Mouse (Mus musculus): Measurements from ENCODE around the gene Cpn1.
A peak's percentile ranks its signal among the peaks of the same experiment; 100 is the strongest.

Gene Cpn1

DNA sequence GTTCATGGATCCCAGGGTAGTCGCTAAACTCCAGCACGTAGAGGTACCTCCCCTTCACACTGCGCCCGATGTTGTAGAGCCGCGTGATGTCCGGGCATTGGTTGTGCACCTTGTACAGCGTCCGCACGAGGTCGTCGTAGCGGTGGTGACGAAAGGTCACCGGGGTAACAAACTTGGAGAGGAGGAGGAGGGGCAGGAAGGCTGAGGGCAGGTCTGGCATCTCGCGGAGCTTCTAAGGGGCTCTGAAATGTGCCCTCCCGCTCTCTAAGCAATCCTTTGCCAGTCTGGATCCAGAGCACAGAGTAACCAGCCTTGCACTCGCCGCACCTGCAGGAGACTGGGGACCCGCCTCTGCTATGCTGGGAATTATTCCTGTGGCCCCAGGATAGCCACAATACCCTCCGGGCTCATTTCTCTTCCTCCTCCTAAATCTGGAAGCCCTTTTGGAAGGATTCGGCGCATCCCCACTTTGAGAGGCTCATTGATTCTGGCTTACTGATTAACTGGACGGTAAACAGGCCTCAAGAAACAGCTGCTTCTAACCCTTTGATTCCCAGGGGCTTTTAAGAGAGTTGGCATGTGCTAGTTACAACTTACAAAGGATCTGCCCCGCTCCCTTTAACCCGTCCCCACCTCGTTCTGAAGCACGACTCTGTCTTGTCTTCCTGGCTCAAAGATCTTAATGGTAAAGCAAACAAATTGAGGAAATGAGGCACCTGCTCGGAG, at the start of gene Cpn1:
Gene Cpn1, minus strand, starts transcription at position 488 of the 726 bp plus-strand sequence.
- DNase-seq: no peak

DNA sequence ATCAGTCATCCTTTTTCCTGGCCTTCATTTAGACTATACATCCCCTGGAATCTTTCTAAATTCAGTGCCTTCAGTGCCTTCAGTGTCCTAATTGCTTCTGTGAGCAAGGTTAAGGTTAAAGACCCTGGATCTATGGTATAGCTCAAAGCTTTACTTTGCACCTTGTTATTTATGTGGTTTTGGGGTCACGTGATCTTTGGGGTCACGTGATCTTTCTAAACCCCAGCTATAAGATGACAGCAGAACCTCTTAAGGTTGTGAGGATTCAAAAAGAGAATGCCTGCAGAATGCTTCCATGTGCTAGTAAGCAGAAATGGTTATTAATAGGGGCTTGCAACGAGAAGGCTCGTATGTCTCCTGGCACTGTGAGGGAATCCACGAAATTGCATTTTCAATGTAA, 47.0 kb upstream of the Cpn1 start:
- DNase-seq: no peak

DNA sequence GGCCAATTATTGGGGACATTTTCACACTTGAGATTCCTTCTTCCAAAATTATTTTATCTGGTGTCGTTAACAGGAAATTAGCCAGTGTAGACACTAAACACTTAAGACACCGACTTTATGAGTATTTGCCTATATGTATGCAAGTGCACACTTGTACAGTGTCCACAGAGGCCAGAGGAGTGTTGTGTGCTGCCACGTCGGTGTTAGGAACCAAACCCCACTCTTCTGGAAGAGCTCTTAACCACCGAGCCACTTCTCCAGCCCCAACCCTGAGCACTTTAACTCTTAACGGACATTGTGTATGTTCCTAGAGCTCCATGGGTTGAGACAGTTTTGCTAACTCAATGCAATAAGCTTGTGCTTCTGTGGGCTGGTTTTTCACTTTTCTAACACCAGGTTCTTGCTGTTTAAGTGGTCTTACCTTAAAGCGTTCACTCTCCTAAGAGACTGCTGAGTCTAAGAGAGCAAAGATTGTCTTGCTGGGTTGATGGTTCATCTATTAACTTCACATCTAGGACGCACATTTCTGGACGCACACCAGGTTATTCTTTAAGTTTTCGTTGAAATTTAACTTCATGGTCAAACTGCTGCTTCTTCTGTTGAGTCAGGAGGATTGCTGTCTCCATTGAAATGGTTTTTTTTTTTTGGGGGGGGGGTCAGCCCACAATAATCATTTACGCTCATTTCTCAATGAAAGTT, 45.8 kb upstream of the Cpn1 start:
- DNase-seq: no peak

DNA sequence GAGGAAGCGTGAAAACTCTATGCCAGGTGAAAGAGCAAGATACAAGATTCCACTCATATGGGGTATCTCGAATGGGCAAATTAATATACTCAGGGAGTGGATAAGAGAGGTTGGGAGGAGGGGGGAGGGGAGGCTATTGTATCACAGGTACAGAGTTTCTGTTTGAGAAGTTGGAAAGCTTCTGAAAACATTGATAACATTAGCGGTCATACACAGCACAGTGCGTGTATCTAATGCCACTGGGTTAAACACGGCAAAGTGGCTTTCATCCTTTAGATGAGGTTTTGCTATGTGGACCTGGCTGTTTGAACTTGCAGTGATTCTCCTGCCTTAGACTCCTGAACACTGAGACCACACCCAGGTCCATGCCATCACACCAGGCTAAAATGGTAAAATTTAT, 43.7 kb upstream of the Cpn1 start:
- DNase-seq: no peak

DNA sequence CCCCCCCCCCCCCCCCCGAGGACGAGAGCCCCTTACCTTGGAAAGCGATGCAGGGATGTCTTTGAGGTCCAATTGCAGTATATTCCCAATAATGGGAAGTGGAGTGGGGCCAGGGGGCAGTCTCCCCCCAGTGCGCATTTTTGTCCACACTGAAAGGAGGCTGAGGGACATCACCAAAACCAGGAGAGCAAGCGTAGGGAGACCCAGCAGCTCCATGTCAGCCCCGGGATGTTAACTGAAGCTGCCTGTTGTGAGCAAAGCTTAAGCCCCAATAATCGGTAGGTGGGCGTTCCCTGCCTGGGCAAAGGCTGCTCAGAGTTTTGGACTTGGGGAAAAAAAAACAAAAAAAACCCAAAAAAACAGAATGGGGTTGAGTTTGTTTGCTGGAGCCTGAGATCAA, 42.6 kb upstream of the Cpn1 start, which contains the start of gene Cyp2c23:
Gene Cyp2c23, minus strand, starts transcription at position 237 of the 400 bp plus-strand sequence.
- no peak for DNase-seq

DNA sequence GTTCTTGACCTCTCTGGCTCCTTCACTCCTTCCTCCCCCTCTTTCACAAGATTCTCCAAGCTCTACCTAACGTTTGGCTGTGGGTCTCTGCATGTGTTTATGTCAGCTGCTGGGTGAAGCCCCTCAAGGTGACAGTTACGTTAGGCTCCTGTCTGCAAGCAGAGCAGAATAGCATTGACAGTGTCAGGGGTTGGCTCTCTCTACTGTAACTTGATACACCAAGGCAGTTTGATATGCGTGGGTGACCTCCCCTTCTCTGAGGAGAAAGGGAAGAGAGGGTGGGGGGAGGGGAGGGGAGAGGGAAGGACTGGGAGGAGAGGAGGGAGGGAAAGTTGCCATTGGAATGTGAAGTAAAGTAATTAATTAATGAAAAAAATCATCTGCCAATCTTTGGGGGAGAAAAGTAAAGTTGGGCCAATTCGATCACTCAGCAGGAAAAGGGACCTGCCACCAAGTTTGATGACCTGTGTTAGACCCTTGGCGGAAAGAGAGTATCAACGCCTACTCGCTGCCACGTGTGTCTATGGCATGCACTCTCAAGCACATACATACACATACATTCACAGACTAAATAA, 40.7 kb upstream of the Cpn1 start:
- DNase-seq: no peak

DNA sequence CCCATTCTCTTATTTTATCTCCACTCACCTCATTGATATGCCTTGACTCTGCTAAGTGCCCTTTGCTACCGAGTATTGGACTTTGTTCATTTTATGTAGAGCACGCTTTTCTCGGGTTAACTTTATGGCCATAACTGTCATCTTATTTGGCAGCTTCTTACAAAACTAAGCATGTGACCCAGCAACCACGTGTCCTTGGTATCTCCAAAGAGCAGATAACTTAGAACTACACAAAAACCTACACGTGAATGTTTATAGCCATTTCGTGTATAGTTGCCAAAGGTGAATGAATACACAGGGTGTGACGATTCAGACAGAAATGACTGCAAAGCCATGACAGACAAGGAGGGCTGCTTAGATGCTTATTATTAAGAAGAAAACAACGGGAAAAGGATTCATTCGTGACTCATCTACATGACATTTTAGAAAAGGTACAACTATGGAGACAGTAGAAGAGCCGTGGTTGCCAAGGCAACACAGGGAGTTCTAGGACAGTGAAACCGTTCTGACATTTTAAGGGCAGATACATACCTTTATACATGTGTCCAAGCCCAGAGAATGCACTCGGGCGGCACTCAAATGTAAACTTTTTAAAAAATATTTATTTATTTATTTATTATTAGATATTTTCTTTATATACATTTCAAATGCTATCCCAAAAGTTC, 38.7 kb upstream of the Cpn1 start:
- DNase-seq: no peak

DNA sequence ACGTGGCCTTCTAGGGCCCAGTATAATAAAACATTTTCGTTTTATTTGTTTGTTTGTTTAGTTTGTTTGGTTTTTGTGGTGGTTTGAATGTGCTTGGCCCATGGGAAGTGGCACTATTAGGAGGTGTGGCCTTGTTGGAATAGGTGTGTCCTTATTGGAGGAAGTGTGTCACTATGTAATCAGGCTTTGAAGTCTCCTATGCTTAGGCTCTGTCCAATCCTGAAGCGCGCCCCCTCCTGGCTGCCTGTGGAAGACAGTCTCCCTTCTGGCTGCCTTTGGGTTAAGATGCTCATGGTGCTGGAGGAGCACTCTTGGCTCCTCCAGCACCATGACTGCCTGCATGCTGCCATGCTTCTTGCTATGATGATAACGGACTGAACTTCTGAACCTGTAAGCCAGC, 36.7 kb upstream of the Cpn1 start:
- peak; percentile 8 for DNase-seq

DNA sequence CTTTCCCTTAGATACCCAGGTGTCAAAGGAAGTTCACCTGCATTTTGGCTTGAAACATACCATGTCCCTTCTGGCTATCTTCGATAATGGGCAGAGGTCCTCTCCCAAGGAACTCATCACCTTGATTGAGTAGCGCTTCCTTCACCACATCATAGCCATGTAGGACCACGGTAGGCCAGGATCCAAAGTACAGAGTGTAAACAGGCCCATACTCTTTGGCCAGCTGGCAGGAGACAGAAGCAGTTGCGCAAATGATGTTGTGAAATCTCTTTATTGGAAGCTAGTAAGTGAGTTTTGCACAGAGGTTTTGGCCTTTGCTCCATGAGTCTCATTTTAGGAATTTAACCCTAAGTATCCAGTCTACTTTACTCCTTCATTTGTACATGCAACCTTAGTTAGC, 35.1 kb upstream of the Cpn1 start:
- DNase-seq: no peak

DNA sequence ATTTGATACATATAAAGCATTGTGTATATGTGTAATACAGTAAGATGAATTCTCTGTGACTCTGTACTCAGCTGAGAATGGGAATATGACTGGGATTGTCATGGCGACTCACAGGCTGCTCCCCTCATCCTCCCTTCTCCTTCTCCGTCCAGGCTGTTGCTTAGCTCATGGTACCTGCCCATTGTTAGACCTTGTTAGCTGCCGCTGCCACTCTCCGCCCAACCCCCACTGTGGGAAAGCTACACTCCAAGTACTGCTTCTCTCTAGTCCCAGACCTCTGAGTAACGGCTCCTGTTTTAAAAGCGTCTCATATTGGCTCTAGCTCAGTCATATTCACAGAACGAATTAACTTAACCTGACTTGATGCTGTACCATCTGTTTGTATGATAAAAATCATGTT, 33.4 kb upstream of the Cpn1 start:
- DNase-seq: no peak

DNA sequence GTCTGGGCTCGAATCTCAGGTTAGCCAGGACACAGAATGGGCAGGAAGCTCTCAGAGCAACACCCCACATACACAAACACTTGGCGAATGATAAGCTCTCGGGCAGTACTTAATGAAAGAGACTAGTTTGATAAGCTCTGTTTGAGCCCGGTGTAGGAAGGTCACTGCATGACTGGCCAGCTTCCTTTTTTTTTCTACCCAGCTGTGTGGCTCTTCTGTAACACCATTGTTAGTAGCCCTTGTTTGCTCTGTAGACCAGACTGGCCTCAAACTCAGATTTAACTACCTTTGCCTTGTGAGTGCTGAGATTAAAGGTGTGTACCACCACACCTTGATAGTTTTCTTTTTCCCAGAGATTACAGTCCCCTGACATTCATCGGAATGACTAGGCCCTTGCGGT, 27.5 kb upstream of the Cpn1 start:
- DNase-seq: no peak

DNA sequence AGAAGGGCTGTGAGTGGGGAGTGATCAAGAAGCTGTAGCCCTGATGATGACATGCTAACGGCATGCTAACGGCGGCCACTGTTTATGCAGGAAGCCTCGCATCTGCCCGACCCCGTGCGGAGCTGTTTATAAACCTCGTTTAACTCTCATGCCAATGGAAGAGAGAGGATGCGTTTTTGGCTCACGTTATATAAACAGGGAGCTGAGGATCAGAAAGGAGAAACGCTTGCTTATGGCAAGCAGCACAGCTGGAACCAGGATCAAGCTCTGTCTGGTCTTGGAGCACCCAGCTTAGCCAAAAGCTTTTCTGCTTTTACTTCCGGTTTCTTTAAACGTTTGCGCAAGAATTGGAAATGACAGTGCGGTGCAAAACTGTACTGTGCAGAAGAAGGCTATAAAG, 22.4 kb upstream of the Cpn1 start:
- no peak for DNase-seq

DNA sequence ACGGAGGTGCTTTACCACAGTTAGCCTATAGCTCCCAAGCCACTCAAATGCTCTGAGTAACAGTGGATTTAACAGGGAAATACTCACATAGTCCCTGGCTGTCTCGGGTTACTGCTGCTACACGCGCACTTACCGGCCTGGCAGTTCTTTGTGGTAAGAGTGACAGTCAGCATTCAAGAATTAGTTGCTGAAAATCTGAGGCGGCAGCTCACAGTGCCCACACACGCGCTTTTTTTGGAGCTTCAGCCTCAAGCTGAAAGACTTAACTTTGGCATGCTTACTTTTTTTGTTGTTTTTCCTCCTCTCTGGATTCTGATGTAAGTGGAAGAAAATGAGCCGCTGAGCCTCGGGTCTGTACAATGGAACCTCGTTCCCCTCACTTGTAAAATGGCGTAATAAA, 20.8 kb upstream of the Cpn1 start:
- DNase-seq: no peak

DNA sequence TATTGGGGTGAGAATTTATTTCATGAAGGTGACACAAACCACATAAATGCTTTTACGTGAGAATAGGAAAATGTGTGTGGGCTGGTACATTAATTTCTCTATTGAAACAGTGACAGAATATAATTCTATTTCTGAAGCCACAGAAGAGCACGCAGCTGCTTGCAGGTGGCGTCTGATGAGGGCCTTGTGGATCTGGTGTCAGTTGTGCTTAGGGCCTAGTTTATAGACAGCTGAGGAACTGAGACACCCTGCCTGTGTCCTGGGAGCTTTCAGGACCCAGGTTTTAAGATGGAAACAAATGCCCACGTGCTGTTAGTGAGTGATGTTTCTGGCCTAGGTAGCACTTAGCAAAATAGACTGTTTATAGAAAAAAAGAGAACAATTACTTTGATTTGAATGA, 18.7 kb upstream of the Cpn1 start:
- DNase-seq: no peak

DNA sequence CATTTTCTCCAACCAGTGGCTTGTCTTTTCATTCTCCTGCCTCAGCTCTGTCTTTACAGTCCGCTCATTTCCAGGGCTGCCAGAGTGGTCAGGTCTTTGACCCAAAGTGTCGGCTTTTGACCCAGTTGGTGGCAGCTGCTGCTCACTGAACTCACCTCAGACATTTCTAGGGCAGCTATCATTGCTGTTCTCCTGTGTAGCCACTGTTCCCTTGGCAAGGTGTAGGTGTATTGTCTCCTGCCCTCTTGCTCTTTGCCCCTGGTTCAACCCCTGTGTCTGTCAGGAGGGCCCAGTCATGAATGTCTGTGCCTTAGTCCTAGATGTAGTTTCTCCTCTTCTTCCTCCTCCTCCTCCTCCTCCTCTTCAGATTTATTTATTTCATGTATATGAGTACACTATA, 17.9 kb upstream of the Cpn1 start:
- no peak for DNase-seq

DNA sequence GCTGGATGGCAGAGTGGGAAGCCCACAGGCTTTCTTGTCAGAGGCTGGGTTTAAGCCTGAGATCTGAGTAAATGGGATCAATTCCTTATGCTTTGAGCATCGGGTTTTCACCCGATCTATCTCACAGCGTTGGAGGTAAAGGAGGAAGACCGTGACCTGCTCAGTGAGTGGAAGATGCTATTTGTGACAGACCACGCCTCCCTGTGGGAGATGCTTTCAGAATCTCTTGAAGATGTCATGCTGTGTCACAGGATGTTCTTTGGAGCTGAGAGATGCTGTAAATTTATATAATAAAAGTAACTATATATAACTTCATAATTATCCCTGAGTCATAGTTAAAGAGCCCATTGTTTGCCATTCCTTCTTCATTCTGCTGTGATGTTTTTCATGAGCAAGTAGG, 14.4 kb upstream of the Cpn1 start:
- no peak for DNase-seq

DNA sequence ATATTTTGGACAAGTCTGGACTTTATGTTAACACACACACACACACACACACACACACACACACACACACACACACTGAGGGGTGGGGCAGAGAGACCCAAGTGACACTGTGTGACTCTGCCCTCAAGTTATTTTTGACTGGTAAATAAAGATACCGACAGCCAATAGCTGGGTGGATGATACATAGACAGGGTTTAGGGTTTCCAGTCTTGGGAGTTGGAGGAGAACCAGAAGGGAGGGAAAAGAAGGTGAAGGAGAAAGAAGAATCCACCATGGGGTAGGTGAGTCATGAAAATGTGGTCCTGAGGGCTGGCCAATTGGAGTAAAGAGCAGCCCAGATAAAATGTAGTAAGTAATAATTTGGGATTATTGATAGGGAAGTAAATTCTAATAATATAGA, 13.7 kb upstream of the Cpn1 start:
- DNase-seq: no peak

DNA sequence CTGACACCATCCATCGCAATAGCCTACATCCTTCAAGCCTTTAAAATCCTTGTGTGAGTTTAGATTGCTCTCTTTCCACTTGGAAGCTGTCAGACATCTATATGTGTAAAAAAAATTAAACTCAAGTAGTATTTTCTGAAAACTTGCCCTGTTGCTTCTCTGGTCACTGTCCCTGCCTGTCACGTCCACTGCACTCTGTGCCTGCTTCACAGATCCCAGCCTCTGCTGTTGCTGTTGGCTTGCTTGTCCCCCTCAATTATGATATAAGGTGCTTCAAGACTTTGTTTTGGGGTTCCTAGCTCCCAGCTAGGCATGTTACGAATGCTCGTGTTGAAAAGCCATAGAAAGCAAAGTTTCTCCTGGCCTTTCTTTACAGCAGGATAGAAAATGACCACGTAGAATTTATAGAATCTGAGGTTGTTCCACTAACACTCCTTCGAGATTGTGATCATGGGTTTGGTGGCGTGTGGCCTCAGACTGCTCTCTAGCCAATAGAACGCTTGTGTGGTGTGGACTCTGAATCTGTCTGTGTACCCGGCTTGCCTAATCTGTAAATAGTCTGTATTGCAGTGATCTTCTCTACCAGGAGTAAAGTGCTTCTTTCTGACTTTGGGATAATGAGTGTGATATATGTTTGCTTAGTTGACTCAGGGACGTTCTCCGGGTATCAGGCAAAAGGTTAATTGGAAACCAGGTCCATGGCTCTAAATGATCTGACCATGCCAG, 12.6 kb upstream of the Cpn1 start:
- no peak for DNase-seq

DNA sequence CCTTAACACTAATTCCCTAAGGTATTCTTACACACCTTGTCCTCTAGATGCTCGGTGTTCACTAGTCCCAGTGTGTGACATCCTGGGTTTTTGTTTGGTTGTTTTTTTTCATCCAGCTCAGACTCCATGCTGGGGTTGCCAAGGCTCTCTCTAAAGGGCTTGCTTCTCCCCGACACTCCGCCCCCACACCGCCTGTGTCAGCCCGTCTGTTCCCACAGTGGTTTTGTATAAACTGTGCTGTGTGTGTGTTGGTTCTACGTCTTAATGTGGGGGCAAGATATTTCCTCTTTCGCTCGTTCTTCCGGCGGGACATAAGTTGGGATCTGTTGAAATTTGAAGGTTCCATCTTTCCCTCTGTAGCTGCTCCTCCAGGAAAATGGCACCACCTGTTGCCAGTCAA, 11.7 kb upstream of the Cpn1 start:
- no peak for DNase-seq

DNA sequence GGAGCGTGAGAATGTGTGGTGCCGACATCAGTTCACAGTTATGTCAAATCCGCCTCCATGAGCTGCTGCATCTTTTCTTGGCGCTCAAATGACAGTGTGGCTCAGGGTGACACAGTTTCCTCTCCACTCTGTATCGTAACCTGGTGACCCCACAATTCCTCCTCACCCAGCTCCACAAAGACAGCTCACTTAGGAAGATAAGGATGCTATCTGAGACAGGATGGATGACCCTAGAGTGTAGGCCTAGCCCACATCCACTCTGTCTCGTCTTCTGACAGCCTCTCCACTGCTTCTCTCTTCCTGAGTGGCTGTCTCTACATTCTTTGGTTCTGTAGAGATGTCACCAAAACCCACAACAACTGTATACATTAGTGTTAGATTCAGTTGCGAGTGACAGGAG, 9.1 kb upstream of the Cpn1 start:
- DNase-seq: no peak

DNA sequence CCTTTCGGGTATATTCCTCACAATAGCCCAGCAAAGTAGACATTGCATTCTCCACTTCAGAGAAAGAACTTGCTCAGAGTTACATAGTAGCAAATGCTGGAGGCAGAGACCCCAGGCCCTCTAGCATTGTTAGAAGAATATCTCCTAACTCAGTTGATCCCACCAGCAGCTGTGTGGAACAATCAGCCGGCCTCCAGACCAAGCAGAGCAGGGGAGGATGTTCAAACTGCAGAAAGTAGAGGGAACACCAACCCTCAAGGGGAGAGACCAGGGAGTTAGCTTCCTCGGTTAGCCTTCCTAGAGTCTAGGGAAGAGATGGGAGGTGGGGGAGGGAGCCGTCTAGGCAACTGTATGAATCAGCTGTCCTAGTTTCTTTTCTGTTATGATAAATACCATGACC, 6.1 kb upstream of the Cpn1 start:
- DNase-seq: no peak

DNA sequence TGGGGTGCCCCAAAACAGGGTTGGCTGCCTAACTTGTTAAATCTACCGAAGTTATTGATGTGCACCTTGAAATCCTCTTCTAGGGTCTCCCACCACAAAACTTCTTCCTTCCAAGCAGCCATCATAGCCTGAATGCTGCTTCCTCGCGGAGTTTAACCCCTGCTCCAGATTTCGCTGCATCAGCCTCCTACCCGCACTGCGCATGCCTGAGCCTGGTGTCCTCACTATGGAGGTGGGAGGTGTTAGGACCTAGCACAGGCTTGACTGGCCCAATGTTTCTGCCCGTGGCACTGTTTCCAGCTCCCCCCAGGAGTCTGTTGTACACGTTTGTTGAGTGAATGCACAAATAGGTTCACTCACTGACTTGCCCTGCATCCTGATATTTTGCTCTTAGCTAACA, 4.0 kb upstream of the Cpn1 start:
- DNase-seq: no peak

DNA sequence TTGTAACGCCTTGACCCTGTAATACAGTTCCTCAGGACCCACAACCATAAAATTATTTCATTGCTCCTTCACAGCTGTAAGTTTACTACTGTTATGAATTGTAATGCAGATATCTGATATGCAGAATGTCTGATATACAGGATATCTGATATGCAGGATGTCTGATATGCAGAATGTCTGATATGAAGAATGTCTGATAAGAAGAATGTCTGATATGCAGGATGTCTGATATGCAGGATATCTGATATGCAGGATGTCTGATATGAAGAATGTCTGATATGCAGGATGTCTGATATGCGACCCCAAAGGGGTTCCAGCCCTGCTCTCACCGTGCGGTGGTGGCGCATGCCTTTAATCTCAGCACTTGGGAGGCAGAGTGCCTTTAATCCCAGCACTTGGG, 4.4 kb downstream of the Cpn1 start:
- DNase-seq: no peak
